8 mouse cellular contexts compared by ENCODE assay signal in genomic region chr14:32587013-32587784, GRCm38 (mm10). TPM values are rescaled to one million over a fixed set of nuclear protein-coding genes. Genes with fewer than 3 reads are reported as not detected.
DNase-seq lines count a peak whose midpoint lies in the region; ATAC-seq and TF ChIP-seq lines count a peak whose summit lies in the region.

No protein-coding gene starts in this region.

- peaks cover 6% of the 10 kb centered on the region; the same call in 1 of the 2 replicates for H3K27me3 ChIP-seq in lung, embryonic 14.5 days (ENCODE audit: insufficient read depth, low read length)

- TF ChIP-seq CTCF in cortical plate, adult 2 months (IDR thresholded peaks at IDR 0.05; ENCODE audit: extremely low read depth, insufficient read depth, low read length) = peak; percentile 83
- TF ChIP-seq CTCF in lung, embryonic 14.5 days (IDR thresholded peaks at IDR 0.05; ENCODE audit: low read depth) = peak; percentile 95

- no peaks in the 10 kb centered on the region for H3K36me3 ChIP-seq in lung, embryonic 14.5 days (ENCODE audit: insufficient read depth)

- no peak for TF ChIP-seq POLR2A in cortical plate, adult 2 months (IDR thresholded peaks at IDR 0.05; ENCODE audit: extremely low read depth, insufficient read depth, low read length)

- no peaks in the 10 kb centered on the region for H3K4me1 ChIP-seq in cortical plate, adult 2 months (ENCODE audit: control insufficient read depth, insufficient read depth, low read length)
- H3K4me1 ChIP-seq in lung, embryonic 14.5 days (ENCODE audit: insufficient read depth) = no peaks in the 10 kb centered on the region

- no peaks in the 10 kb centered on the region for H3K9me3 ChIP-seq in lung, embryonic 14.5 days (ENCODE audit: low read depth, low read length)

- no peak overlapping the region for H3K9ac ChIP-seq in lung, embryonic 14.5 days

- H3K27ac ChIP-seq in cortical plate, adult 2 months (ENCODE audit: insufficient read depth, low read length) = no peak overlapping the region
- no peak overlapping the region for H3K27ac ChIP-seq in lung, embryonic 14.5 days (ENCODE audit: low read depth)

- 9% methylated on average over 10 of the region's 10 CpGs for WGBS in lung, embryonic 14.5 days

- no peak for ATAC-seq in lung, embryonic 14.5 days (ENCODE audit: insufficient read depth)

- DNase-seq in B cell, adult 2 months = peak; percentile 73 to 76
- DNase-seq in T-cell, adult 2 months (ENCODE audit: low spot score) = peak; percentile 37
- peak; percentile 81 for DNase-seq in gastrocnemius, postnatal 10 days
- peak; percentile 88 for DNase-seq in kidney, postnatal 4 days
- peak; percentile 85 for DNase-seq in lung, embryonic 14.5 days
- DNase-seq in ovary, postnatal 36 days (ENCODE audit: low spot score) = peak; percentile 73
- peak; percentile 81 for DNase-seq in thymus, postnatal 4 days

- no peak overlapping the region for H3K4me3 ChIP-seq in cortical plate, adult 2 months (ENCODE audit: insufficient read depth, low read length)
- H3K4me3 ChIP-seq in lung, embryonic 14.5 days (ENCODE audit: low read depth, low read length) = no peak overlapping the region

- H3K4me2 ChIP-seq in lung, embryonic 14.5 days = no peak overlapping the region

RNA-seq across cellular contexts. Expression of gene Prrxl1, which starts 12.0 kb away (rescaled TPM):
- 0.06 TPM in 2 replicates for polyA plus RNA-seq in cortical plate, adult 2 months (2012; rRNA removed)
- not detected for total RNA-seq in gastrocnemius, postnatal 10 days (2021)
- 0.20 TPM in 1 of 2 replicates, not detected in the other for polyA plus RNA-seq in lung, embryonic 14.5 days (2014; fragmentation: Nextera tagmentation; extraction: Ambion mirVana)

Comparison
In these comparisons a context has a peak if more than half of its experiments do, and no peak if none do; other contexts are left out.
1. DNase-seq: peak in every context shown above with its lines; median percentile 88 in kidney, postnatal 4 days; 85 in lung, embryonic 14.5 days; 81 in gastrocnemius, postnatal 10 days; 81 in thymus, postnatal 4 days; 74 in B cell, adult 2 months; 73 in ovary, postnatal 36 days; 37 in T-cell, adult 2 months.